In genomic region chr11:30433256-30433950, GRCm38 (mm10) we compare ENCODE assay signal across 22 mouse cellular contexts. TPM values are rescaled to one million over a fixed set of nuclear protein-coding genes. Genes with fewer than 3 reads are reported as not detected.
A peak's percentile ranks its signal among the peaks of the same experiment; 100 is the strongest.
DNase-seq lines count a peak whose midpoint lies in the region; ATAC-seq and TF ChIP-seq lines count a peak whose summit lies in the region.
"Had no signal": no experiment of that assay in that cellular context is flagged by ENCODE, and none has a peak within 500 bp of the region (broad histone marks: within the 10 kb centered on the region; RNA-seq: fewer than 3 reads in every experiment).

No protein-coding gene starts in this region.

- H3K4me2 ChIP-seq in intestine, embryonic 16.5 days (ENCODE audit: low read depth, low read length) = no peak overlapping the region
- H3K4me2 ChIP-seq: embryonic facial prominence, embryonic 13.5 days; hindbrain, embryonic 14.5 days; limb, embryonic 12.5 days; neural tube, embryonic 13.5 days had no signal

- H3K4me1 ChIP-seq in intestine, embryonic 16.5 days (ENCODE audit: control insufficient read depth, insufficient read depth, low read length) = no peaks in the 10 kb centered on the region
- H3K4me1 ChIP-seq: embryonic facial prominence, embryonic 13.5 days; forebrain, embryonic 10.5 days; limb, embryonic 12.5 days; midbrain, embryonic 10.5 days; neural tube, embryonic 13.5 days had no signal

- TF ChIP-seq CTCF in layer of hippocampus, adult 2 months (conservative IDR thresholded peaks at IDR 0.05) = no peak

- no peaks in the 10 kb centered on the region for H3K36me3 ChIP-seq in intestine, embryonic 16.5 days (ENCODE audit: control insufficient read depth, insufficient read depth, low read length)
- H3K36me3 ChIP-seq: embryonic facial prominence, embryonic 13.5 days; forebrain, embryonic 10.5 days; limb, embryonic 12.5 days; midbrain, embryonic 10.5 days; neural tube, embryonic 13.5 days had no signal

- 75% methylated on average over 2 of the region's 2 CpGs for WGBS in intestine, embryonic 16.5 days

- H3K9ac ChIP-seq in intestine, embryonic 16.5 days (ENCODE audit: low read depth, low read length) = no peak overlapping the region
- H3K9ac ChIP-seq: embryonic facial prominence, embryonic 13.5 days; hindbrain, embryonic 14.5 days; limb, embryonic 12.5 days; neural tube, embryonic 13.5 days had no signal

- no peaks in the 10 kb centered on the region for H3K27me3 ChIP-seq in intestine, embryonic 16.5 days (replicated peaks; ENCODE audit: control insufficient read depth, insufficient read depth, low read length)
- H3K27me3 ChIP-seq: embryonic facial prominence, embryonic 13.5 days; limb, embryonic 12.5 days; neural tube, embryonic 13.5 days had no signal

- no peak overlapping the region for H3K27ac ChIP-seq in layer of hippocampus, adult 2 months
- no peak overlapping the region for H3K27ac ChIP-seq in intestine, embryonic 16.5 days (ENCODE audit: low read length)
- H3K27ac ChIP-seq: embryonic facial prominence, embryonic 13.5 days; forebrain, embryonic 10.5 days; heart, adult 2 months; hindbrain, embryonic 14.5 days; kidney, postnatal 0 days; limb, embryonic 12.5 days; midbrain, embryonic 10.5 days; neural tube, embryonic 13.5 days had no signal

- no peak overlapping the region for H3K4me3 ChIP-seq in layer of hippocampus, adult 2 months
- no peak overlapping the region for H3K4me3 ChIP-seq in intestine, embryonic 16.5 days (ENCODE audit: low read length)
- H3K4me3 ChIP-seq: embryonic facial prominence, embryonic 13.5 days; forebrain, embryonic 10.5 days; heart, adult 2 months; limb, embryonic 12.5 days; midbrain, embryonic 10.5 days; neural tube, embryonic 13.5 days had no signal

- DNase-seq in layer of hippocampus, adult 18-20 months (ENCODE audit: low spot score in 2 of 2) = peak; percentile 1 to 14
- no peak for DNase-seq in layer of hippocampus, adult 2 months (ENCODE audit: low spot score in 2 of 2)
- DNase-seq in right cerebral cortex, adult 2 months (ENCODE audit: low spot score in 2 of 2) = peak; percentile 17 to 49
- no peak for DNase-seq in right cerebral cortex, postnatal 14 days
- peak; percentile 36 to 46 for DNase-seq in cerebellum, postnatal 36 days
- DNase-seq in kidney, postnatal 4 days = no peak
- DNase-seq: B cell, adult 2 months; heart, adult 2 months; heart, postnatal 10 days; thymus, postnatal 36 days had no signal

- no peaks in the 10 kb centered on the region for H3K9me3 ChIP-seq in intestine, embryonic 16.5 days (ENCODE audit: control insufficient read depth, low read length)
- H3K9me3 ChIP-seq: embryonic facial prominence, embryonic 13.5 days; forebrain, embryonic 10.5 days; limb, embryonic 12.5 days; midbrain, embryonic 10.5 days; neural tube, embryonic 13.5 days had no signal

- no peak for ATAC-seq in intestine, embryonic 16.5 days
- ATAC-seq: intestine, postnatal 0 days had no signal

RNA-seq across cellular contexts. Expression of gene 4930505A04Rik, which starts 38.2 kb away (rescaled TPM):
- total RNA-seq in layer of hippocampus, adult 18-20 months (2021) = 1 to 10 TPM in 1 of 2 experiments, under 1 TPM in 1; 0.89 to 1.2 TPM
- total RNA-seq in layer of hippocampus, adult 2 months (2021) = 1 to 10 TPM in 1 of 2 experiments, under 1 TPM in 1; 0.42 to 1.1 TPM
- not detected in 2 replicates for polyA plus RNA-seq in intestine, embryonic 16.5 days (2015; fragmentation: Nextera tagmentation; extraction: Ambion mirVana)
- total RNA-seq: gastrocnemius, adult 8-10 months; heart, adult 2 months; heart, postnatal 10 days; monocyte, adult 5-6 weeks had no signal
- polyA plus RNA-seq: embryonic facial prominence, embryonic 13.5 days; forebrain, embryonic 10.5 days; heart, adult 2 months; intestine, postnatal 0 days; kidney, postnatal 0 days; limb, embryonic 12.5 days; liver, embryonic 16.5 days; midbrain, embryonic 10.5 days; neural tube, embryonic 13.5 days had no signal

Comparison
In these comparisons a context has a peak if more than half of its experiments do, and no peak if none do; other contexts are left out.
1. DNase-seq: peak in layer of hippocampus, adult 18-20 months (2 of 2), right cerebral cortex, adult 2 months (2 of 2) and cerebellum, postnatal 36 days (2 of 2); none in layer of hippocampus, adult 2 months (0 of 2), right cerebral cortex, postnatal 14 days (single experiment) and kidney, postnatal 4 days (0 of 2).